Mouse (Mus musculus) adrenal gland, postnatal 4 days (tissue): ENCODE results near the gene Syce1. TPM values are rescaled to one million over a fixed set of nuclear protein-coding genes. Genes with fewer than 3 reads are reported as not detected.
A peak's percentile ranks its signal among the peaks of the same experiment; 100 is the strongest.

Experiments used
- DNase-seq, 2 experiments: peaks; one replicate each; pipeline ENCODE4 v3.0.0; 2021 to 2022; ENCODE audit warnings: low spot score in 2 of 2, mixed read lengths in 2 of 2
- long read RNA-seq, 2 experiments: library from polyadenylated mRNA; stranded (forward); transcript quantifications; one replicate each; pipeline ENCODE4 v2.0.0; 2021
- total RNA-seq, 2 experiments: library from RNA; stranded (reverse); gene quantifications; 2 replicates each; pipeline ENCODE4 v1.2.3; 2021

Syce1 gene
- under 1 TPM in 1 of 2 experiments, not detected in 1; 0.42 TPM for total RNA-seq
- long read RNA-seq, experiment 1, partial matches to known transcripts, result 0 of 1 reads
- long read RNA-seq, experiment 1, other reads (novel, unspliced or antisense), result 0 of 1 reads
- long read RNA-seq, experiment 2, partial matches to known transcripts, result 0 of 2 reads
- long read RNA-seq, experiment 2, other reads (novel, unspliced or antisense), result 1 of 2 reads

DNA sequence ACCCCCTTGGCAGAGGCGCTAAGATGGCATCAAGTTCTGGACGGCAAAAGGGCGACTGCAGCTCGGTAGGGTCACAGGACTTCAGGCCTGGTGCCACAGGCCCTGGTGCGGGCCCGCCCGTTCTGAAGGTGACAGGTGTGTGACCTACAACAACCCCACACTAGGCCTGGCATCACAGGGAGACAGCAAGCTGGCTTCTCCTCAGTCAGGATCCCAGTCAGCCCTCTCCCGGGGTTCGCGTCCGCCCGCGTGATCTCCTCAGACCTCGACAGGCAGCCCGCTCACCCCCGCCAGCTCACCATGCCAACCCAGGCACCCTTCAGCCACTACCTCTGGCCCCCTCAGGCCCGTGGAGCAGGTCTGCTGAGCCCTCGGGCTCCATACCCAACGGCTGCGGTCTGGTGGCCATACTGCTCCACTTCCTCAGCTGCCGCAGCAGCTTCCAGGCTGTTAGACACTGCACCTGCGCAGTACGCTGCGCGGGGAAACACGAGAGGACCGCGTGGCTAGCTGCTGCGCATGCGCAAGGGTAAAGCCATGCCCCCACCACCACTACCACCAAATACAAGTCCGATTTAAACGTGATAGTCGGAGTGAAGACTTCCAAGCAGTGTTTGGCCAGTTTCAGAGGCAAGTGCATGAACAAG, at the start of gene Syce1:
TSS of gene Syce1 (minus strand) at position 447 of the 647 bp plus-strand sequence.
- DNase-seq, result no peak

GRCm38 (mm10) chr7:140836243-140837115, 48.8 kb upstream of the Syce1 start:
- DNase-seq, result no peak

GRCm38 (mm10) chr7:140835758-140836087, 48.1 kb upstream of the Syce1 start:
- DNase-seq, result no peak

DNA sequence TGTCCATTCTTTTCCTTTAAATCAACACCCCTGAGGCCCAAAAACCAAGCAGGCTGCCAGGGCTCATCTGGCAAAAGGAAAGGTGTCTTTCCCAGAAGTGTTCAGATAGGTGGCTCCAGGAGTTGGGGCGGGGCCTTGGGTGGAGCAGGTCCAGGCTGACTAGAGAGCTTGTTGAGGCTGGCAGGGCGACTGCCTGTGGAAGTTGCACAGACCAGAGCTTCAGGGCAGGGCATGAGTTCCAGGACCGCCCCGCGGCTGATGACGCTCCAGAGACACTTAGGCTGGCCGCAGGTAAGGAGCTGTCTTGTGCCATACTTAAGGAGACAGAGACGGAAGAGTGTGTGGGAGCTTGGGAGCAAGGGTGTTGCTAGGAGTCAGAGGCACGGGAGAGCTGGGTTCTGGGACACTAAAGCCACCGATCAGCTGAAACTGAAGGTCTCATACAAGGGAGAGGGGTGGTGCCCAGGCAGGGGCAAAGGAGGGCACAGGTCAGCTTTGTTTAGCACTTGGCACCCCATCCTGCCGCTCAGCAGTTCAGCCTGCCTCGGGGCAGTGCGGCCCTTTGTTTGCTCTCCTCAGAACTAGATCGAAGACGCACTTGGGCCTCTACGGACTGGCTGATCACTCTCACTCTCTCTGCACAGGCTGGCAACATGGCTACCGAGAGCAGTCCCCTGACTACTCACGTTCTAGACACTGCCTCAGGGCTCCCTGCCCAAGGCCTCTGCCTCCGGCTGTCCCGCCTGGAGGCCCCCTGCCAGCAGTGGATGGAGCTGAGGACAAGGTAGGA, 47.5 kb upstream of the Syce1 start, which contains the start of gene Urah:
TSS of gene Urah (plus strand) at position 51 of the 790 bp plus-strand sequence.
- no peak for DNase-seq

GRCm38 (mm10) chr7:140833341-140833740, 45.7 kb upstream of the Syce1 start:
- no peak for DNase-seq

GRCm38 (mm10) chr7:140831447-140831846, 43.8 kb upstream of the Syce1 start:
- no peak for DNase-seq

- DNase-seq, result no peak
Observed at GRCm38 (mm10) chr7:140828171-140828881, 40.7 kb upstream of the Syce1 start.

DNA sequence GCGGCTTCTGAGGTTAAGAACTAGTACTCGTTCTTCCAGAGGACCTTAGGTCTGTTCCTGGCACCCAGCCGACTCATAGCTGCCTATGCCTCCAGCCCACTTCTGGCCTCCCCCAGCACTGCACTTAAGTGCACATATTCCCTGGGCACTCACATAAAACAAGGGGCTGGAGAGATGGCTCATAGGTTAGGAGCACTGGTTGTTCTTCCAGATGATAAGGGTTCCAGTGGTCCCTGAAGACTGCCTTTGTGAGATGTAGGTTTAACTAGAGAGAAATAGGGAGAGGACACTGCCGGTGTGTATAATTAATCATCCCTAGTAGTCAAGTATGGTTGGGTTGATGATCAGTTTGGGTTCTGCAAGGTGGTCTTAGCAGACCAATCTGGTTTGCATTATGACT, 35.1 kb upstream of the Syce1 start:
- no peak for DNase-seq

GRCm38 (mm10) chr7:140821653-140822329, 34.1 kb upstream of the Syce1 start, which contains the start of gene Zfp941:
Gene Zfp941 (minus strand): TSS chr7:140822178.
- no peak for DNase-seq

DNA sequence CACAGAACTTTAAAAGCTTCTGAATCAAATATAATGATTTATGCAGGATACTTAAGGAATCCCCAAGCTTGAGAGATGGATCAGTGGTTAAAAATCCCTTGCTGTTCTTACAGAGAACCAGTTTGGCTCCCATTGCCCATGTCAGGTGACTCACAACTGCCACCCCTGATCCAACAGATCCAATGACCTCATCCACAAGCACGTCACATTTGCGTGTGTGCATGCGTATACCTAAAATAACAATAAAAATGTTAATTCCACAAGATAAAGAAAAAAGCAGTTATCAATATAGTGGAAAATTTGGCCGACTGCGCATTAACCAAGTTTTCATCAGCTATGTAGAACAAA, 33.6 kb upstream of the Syce1 start:
- DNase-seq, result no peak

- DNase-seq, result no peak
Observed at GRCm38 (mm10) chr7:140820173-140820572, 32.5 kb upstream of the Syce1 start.

DNA sequence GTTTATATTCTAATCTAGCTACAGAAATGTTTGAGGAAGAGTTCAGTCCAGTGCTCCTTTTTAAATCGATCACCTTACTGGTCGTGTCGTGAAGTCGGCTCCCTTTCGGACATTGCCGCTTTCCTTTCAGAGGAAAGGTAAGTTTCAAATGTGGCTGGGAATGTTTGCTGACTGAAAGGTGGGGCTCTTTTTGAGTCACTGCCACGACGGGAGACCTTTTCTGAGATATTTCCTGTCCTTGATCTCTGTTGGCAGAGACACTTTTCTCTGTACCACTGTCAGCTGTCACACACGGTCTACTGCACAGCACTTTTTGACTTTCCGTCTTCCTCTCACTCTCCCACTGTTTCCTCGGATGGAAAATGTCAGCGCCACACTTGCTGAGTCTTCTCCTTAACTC, 25.2 kb upstream of the Syce1 start:
- DNase-seq, result no peak

DNA sequence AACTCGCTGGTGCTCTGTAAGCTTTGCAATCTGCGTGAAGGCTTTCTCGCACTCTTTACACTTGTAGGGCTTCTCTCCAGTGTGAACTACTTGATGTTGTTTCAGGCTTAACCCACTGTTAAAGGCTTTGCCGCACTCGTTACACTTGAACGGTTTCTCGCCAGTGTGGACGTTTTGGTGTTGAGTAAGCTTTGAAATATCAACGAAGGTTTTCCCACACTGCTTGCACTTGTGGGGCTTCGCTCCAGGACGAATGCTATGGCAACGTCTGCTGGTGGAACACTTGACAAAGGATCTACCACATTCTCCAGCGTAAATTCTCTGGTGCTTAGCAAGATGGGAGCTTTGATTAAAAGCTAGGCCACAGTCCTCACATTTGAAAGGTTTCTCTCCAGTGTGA, 24.1 kb upstream of the Syce1 start:
- no peak for DNase-seq

GRCm38 (mm10) chr7:140810496-140810895, 22.8 kb upstream of the Syce1 start:
- DNase-seq, result no peak

GRCm38 (mm10) chr7:140805704-140806103, 18.1 kb upstream of the Syce1 start:
- DNase-seq, result peak in 1 of 2 experiments; percentile 22

DNA sequence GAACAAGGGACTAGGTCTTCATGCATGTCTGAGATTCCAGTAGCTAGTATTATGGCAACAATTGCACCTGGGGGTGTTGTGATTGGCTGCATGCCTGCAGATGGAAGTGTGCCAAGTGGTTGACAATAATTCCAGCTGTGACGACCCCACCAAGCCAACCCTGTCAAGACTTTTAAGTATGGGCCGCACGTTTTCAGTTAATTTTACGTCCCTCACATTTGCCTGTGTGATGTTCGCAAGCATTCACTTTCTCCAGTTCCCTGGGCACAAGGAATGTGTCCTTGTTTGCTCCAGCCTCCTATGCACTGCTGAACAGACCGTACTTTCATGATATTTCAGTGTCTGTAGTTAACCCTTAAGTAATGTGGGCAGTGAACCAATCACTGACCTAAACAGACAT, 15.0 kb upstream of the Syce1 start:
- no peak for DNase-seq

DNA sequence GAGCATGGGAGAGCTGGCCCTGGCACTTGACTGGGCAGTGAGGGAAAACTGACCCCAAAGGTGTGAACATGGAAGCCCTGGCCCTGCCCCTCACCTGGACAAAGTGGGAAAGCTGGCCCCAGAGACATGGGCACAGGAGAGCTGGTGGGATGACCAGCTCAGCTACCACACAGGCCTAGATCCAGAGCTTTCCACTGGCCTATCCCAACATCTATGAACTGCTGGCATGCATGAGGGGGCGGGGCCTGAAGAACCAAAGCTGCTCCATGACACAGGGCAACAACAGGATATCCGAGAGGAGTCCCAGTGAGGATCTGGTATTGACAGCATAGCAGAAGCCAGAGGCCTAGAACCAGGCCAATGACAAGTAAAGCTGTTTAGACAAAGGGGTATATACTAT, 10.6 kb upstream of the Syce1 start:
- no peak for DNase-seq

DNA sequence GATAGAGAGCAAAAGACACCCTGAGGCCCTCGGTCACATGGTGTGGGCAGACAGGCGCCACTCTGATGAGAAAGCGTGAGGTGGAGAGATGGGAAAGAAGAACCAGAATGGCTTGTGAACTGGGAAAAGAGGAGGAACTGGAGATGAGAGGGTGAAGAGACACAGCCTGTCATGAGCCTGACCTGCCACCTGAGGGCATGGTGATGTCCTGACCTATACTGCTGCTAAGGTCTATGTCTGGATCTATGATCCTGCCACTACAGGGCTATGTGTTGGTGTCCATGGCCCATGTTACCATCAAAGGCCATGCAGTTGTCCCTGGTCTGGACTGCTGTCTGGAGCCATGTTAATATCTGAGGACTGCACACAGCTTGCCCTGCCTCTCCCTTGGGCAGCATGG, 10.0 kb upstream of the Syce1 start:
- DNase-seq, result no peak

DNA sequence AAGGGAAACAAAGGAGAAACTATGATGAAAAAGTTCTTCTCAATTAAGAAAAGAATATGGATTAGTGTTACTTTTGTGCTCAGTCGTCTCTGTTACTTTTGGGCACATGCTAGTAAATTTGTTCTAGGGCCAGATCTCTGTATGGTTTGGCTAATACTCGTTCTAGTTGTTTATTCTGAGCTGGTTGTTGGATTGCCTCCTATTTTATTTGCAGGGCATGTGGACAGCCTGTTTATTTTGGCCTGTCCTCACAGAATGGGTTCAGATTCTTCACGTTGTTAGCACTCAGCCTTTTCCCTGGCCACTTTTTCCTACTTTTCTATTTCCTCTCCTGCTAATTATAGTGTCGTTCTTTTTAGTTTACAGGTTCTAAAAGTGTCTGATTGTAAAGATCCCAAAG, 5.9 kb upstream of the Syce1 start:
- no peak for DNase-seq

- DNase-seq, result no peak
Observed at GRCm38 (mm10) chr7:140788053-140788435, 392 bp upstream of the Syce1 start.
